Mouse (Mus musculus) heart, postnatal 0 days (tissue): ENCODE measurements around the gene Sparcl1.

Source experiments
- CTCF ChIP-seq: IDR thresholded peaks from 2 replicates; pipeline ENCODE4 v1.5.1; 2016; ENCODE audit warnings: antibody characterized with exemption, control low read depth, low read depth
- EP300 ChIP-seq: IDR thresholded peaks from 2 replicates; pipeline ENCODE4 v1.6.1; 2016; ENCODE audit warnings: antibody characterized with exemption, low read depth

GRCm38 (mm10) chr5:104130891-104131290 is 17.4 kb upstream of the Sparcl1 start:
- TF ChIP-seq CTCF (no peak), EP300 (no peak)
